Mouse (Mus musculus) limb, embryonic 14.5 days (tissue): ENCODE measurements around the gene Tcl1b2. TPM values are rescaled to one million over a fixed set of nuclear protein-coding genes. Genes with fewer than 3 reads are reported as not detected.
"Not testable (repeated sequence)": the region's sequence is repeated elsewhere in the genome, so short reads cannot be mapped to it uniquely, and the experiment has no call there.

Experiments
- ATAC-seq: fragments of 200-750 bp; cut with Nextera tagmentation; 2 replicates; pipeline ENCODE4 v1.8.0; 2017; ENCODE audit warnings: low read depth, moderate number of reproducible peaks, moderate TSS enrichment; ENCODE audit not compliant: low FRiP score
- DNase-seq: peaks from one replicate; pipeline ENCODE4 v3.0.0-alpha.2; 2015; ENCODE audit warnings: low spot score
- H3K27ac ChIP-seq: fragments of 300-500 bp; sonication (generic); replicated peaks from 2 replicates; pipeline ENCODE4 v1.5.1; 2014; ENCODE audit warnings: low read depth, mild to moderate bottlenecking, low read length, moderate library complexity, mixed read lengths
- H3K27me3 ChIP-seq: fragments of 300-500 bp; sonication (generic); 2 replicates; pipeline ENCODE4 v1.6.1; 2014; ENCODE audit warnings: low read length, mixed read lengths; ENCODE audit not compliant: control insufficient read depth, insufficient read depth
- H3K36me3 ChIP-seq: fragments of 300-500 bp; sonication (generic); 2 replicates; pipeline ENCODE4 v1.6.1; 2014; ENCODE audit warnings: mild to moderate bottlenecking, low read length, moderate library complexity, mixed read lengths; ENCODE audit not compliant: control insufficient read depth, insufficient read depth
- H3K4me1 ChIP-seq: fragments of 300-500 bp; sonication (generic); 2 replicates; pipeline ENCODE4 v1.6.1; 2014; ENCODE audit warnings: antibody characterized with exemption, low read length, mixed read lengths; ENCODE audit not compliant: control insufficient read depth, insufficient read depth
- H3K4me2 ChIP-seq: fragments of 300-500 bp; sonication (generic); replicated peaks from 2 replicates; pipeline ENCODE4 v1.6.1; 2014; ENCODE audit warnings: low read depth, mild to moderate bottlenecking, low read length, moderate library complexity; ENCODE audit not compliant: severe bottlenecking
- H3K4me3 ChIP-seq: fragments of 300-500 bp; sonication (generic); replicated peaks from 2 replicates; pipeline ENCODE4 v1.5.1; 2014; ENCODE audit warnings: low read length
- H3K9ac ChIP-seq: fragments of 300-500 bp; sonication (generic); 2 replicates; pipeline ENCODE4 v1.6.1; 2014; ENCODE audit warnings: mild to moderate bottlenecking, low read depth, low read length, moderate library complexity; ENCODE audit not compliant: severe bottlenecking
- H3K9me3 ChIP-seq: fragments of 300-500 bp; sonication (generic); 2 replicates; pipeline ENCODE4 v1.6.1; 2016; ENCODE audit warnings: low read length; ENCODE audit not compliant: control insufficient read depth
- POLR2A ChIP-seq: fragments of 200-500 bp; IDR thresholded peaks from 2 replicates; pipeline ENCODE4 v1.8.0; 2012; ENCODE audit warnings: inconsistent platforms, mild to moderate bottlenecking, moderate library complexity, borderline replicate concordance; ENCODE audit not compliant: insufficient read depth, insufficient read length; ENCODE audit errors: extremely low read depth
- WGBS: fragments of 180-500 bp; shearing (Covaris S2); extraction: QIAGEN DNeasy Blood & Tissue Kit; methylation state at CpG from one replicate; pipeline ENCODE4 v1.1.7; 2014; 5-methylcytosine and 5-hydroxymethylcytosine counted together
- polyA plus RNA-seq, 2 experiments: library from polyadenylated mRNA; depleted of rRNA in 1 of 2; stranded (reverse) in 1 of 2; unstranded in 1 of 2; fragments of >200 nt; fragmentation: Nextera tagmentation in 1 of 2; extraction: Ambion mirVana in 1 of 2; gene quantifications; 2 replicates each; pipeline versions ENCODE4 v1.2.1 to v1.2.3; 2012 to 2014

Gene Tcl1b2
- polyA plus RNA-seq, 2 experiments, result 0.05 TPM; not detected in 1

GRCm38 (mm10) chr12:105143096-105143495, 2.7 kb upstream of the Tcl1b2 start:
- H3K27ac ChIP-seq, result no peak overlapping the region
- H3K9me3 ChIP-seq, result no peaks in the 10 kb centered on the region
- no peak for DNase-seq
- no peaks in the 10 kb centered on the region for H3K36me3 ChIP-seq
- H3K4me2 ChIP-seq, result no peak overlapping the region
- ATAC-seq, result no peak
- no peaks in the 10 kb centered on the region for H3K27me3 ChIP-seq
- WGBS, result 91% methylated on average over 3 of the region's 3 CpGs
- H3K4me3 ChIP-seq, result no peak overlapping the region
- H3K9ac ChIP-seq, result no peak overlapping the region
- no peaks in the 10 kb centered on the region for H3K4me1 ChIP-seq
- no peak for TF ChIP-seq POLR2A

GRCm38 (mm10) chr12:105144928-105145327, 886 bp upstream of the Tcl1b2 start:
- not testable (repeated sequence) for H3K27ac ChIP-seq, H3K4me1 ChIP-seq, ATAC-seq, DNase-seq, H3K9me3 ChIP-seq, H3K36me3 ChIP-seq, H3K27me3 ChIP-seq, H3K4me2 ChIP-seq, H3K4me3 ChIP-seq, H3K9ac ChIP-seq
- 20% methylated on average over 1 of the region's 1 CpGs for WGBS

GRCm38 (mm10) chr12:105155286-105155685, 9.5 kb downstream of the Tcl1b2 start:
- 69% methylated on average over 4 of the region's 4 CpGs for WGBS
- H3K27me3 ChIP-seq, DNase-seq, H3K4me3 ChIP-seq, H3K4me2 ChIP-seq, H3K4me1 ChIP-seq, H3K9me3 ChIP-seq, H3K36me3 ChIP-seq, ATAC-seq, H3K27ac ChIP-seq, H3K9ac ChIP-seq: not testable (repeated sequence)

GRCm38 (mm10) chr12:105158842-105159241, 13.0 kb downstream of the Tcl1b2 start:
- DNase-seq, result no peak
- no peak overlapping the region for H3K27ac ChIP-seq
- H3K9ac ChIP-seq, result no peak overlapping the region
- 81% methylated on average over 6 of the region's 6 CpGs for WGBS
- no peaks in the 10 kb centered on the region for H3K36me3 ChIP-seq
- no peak for TF ChIP-seq POLR2A
- no peaks in the 10 kb centered on the region for H3K27me3 ChIP-seq
- ATAC-seq, result no peak
- H3K9me3 ChIP-seq, result no peaks in the 10 kb centered on the region
- no peak overlapping the region for H3K4me3 ChIP-seq
- H3K4me1 ChIP-seq, result no peaks in the 10 kb centered on the region
- no peak overlapping the region for H3K4me2 ChIP-seq

GRCm38 (mm10) chr12:105159390-105159789, 13.6 kb downstream of the Tcl1b2 start, which contains the start of gene Tcl1b1:
Tcl1b1 (plus strand) TSS chr12:105159690.
- Histone ChIP-seq H3K36me3 (no peaks in the 10 kb centered on the region), H3K4me1 (no peaks in the 10 kb centered on the region), H3K9ac (no peak within 1 kb of the TSS), H3K27me3 (no peaks in the 10 kb centered on the region), H3K4me2 (no peak within 1 kb of the TSS), H3K9me3 (no peaks in the 10 kb centered on the region), H3K27ac (no peak within 1 kb of the TSS), H3K4me3 (no peak within 1 kb of the TSS)
- no peak for TF ChIP-seq POLR2A
- ATAC-seq (no peak), DNase-seq (no peak)
- 71% methylated on average over 4 of the region's 4 CpGs for WGBS

- H3K4me2 ChIP-seq, result no peak overlapping the region
- no peak overlapping the region for H3K27ac ChIP-seq
- ATAC-seq (no peak), DNase-seq (no peak)
- no peaks in the 10 kb centered on the region for H3K27me3 ChIP-seq
- no peaks in the 10 kb centered on the region for H3K36me3 ChIP-seq
- H3K4me1 ChIP-seq, result no peaks in the 10 kb centered on the region
- H3K9me3 ChIP-seq, result no peaks in the 10 kb centered on the region
- no peak overlapping the region for H3K4me3 ChIP-seq
- H3K9ac ChIP-seq, result no peak overlapping the region
- no peak for TF ChIP-seq POLR2A
- WGBS, result 73% methylated on average over 3 of the region's 3 CpGs
Measured at GRCm38 (mm10) chr12:105166734-105167133, 20.9 kb downstream of the Tcl1b2 start.
